Mouse (Mus musculus) MN1 (cell line): Measurements from ENCODE around the gene Pip4k2b.

Experiments used
- DNase-seq: peaks from one replicate; pipeline ENCODE4 v3.0.0-alpha.2; 2016; ENCODE audit warnings: low spot score

The Pip4k2b gene

GRCm38 (mm10) chr11:97666221-97666620 lies 78.3 kb downstream of the Pip4k2b start:
- DNase-seq = no peak

- DNase-seq = no peak
Measured at GRCm38 (mm10) chr11:97665431-97665830, 79.1 kb downstream of the Pip4k2b start.
